Mouse (Mus musculus) liver, adult 2 months (tissue): ENCODE results near the gene Fam169a.

Experiments used
- CTCF ChIP-seq: fragments of 200-500 bp; IDR thresholded peaks from 2 replicates; pipeline ENCODE4 v1.5.1; 2011; ENCODE audit warnings: low read depth, low read length, control low read depth
- POLR2A ChIP-seq: fragments of 200-500 bp; IDR thresholded peaks from 2 replicates; pipeline ENCODE4 v1.6.1; 2011; ENCODE audit warnings: low read length, control low read depth; ENCODE audit not compliant: insufficient read depth; ENCODE audit errors: extremely low read depth

DNA sequence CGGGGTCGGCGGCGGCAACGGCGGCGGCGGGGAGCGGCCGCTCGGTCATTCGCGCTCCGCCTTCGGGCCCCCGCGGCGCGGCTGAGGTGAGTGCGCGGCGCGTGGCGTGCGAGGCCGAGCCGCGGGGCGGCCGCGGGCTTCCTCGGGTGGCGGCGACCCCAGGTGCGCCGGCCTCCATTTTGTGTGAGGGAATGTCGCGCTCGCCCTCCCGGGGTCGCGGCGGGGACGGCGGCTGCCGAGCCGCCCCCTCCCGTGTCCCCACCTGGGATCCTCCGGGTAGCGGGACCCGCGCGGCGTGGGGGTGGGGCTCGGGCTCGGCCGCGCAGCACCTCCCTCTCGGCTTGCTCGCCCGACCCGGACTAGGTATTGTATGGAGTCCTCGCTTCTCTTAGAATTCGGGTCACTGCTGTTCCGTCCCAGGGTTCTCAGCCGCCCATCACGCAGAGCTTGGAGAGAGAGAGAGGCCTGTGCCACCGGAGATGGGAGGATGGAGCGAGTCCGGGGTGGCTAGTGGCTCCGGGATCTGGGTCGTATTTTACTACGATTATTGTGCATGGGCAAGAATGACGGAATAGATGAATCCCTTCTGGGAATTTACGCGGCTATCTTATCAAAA lies 4.6 kb downstream of the Fam169a start:
- TF ChIP-seq POLR2A (no peak), CTCF (no peak)
